Mouse (Mus musculus) ovary, postnatal 14 days (tissue): ENCODE measurements around the gene Ttc28.

Source experiments
- DNase-seq: peaks from one replicate; pipeline ENCODE4 v3.0.0; 2022; ENCODE audit warnings: low spot score

Gene Ttc28

GRCm38 (mm10) chr5:111049584-111049983 lies 170.0 kb downstream of the Ttc28 start:
- no peak for DNase-seq

GRCm38 (mm10) chr5:111050135-111050534 lies 170.5 kb downstream of the Ttc28 start:
- DNase-seq: no peak

GRCm38 (mm10) chr5:111054380-111054779 lies 174.8 kb downstream of the Ttc28 start:
- no peak for DNase-seq

- no peak for DNase-seq
Observed at GRCm38 (mm10) chr5:111054848-111055428, 175.3 kb downstream of the Ttc28 start.

GRCm38 (mm10) chr5:111055507-111055906 lies 175.9 kb downstream of the Ttc28 start:
- DNase-seq: no peak

- no peak for DNase-seq
Observed at GRCm38 (mm10) chr5:111057084-111057483, 177.5 kb downstream of the Ttc28 start.

- DNase-seq: no peak
Observed at GRCm38 (mm10) chr5:111058401-111059139, 179.0 kb downstream of the Ttc28 start.

- DNase-seq: no peak
Observed at GRCm38 (mm10) chr5:111059140-111059921, 179.7 kb downstream of the Ttc28 start.

GRCm38 (mm10) chr5:111060246-111060745 lies 180.7 kb downstream of the Ttc28 start:
- no peak for DNase-seq

- no peak for DNase-seq
Observed at GRCm38 (mm10) chr5:111063155-111063554, 183.6 kb downstream of the Ttc28 start.

GRCm38 (mm10) chr5:111063991-111064390 lies 184.4 kb downstream of the Ttc28 start:
- DNase-seq: no peak

- DNase-seq: no peak
Observed at GRCm38 (mm10) chr5:111065770-111066169, 186.2 kb downstream of the Ttc28 start.

- DNase-seq: no peak
Observed at GRCm38 (mm10) chr5:111069503-111069902, 189.9 kb downstream of the Ttc28 start.

GRCm38 (mm10) chr5:111069931-111070330 lies 190.3 kb downstream of the Ttc28 start:
- no peak for DNase-seq

- DNase-seq: no peak
Observed at GRCm38 (mm10) chr5:111070361-111070760, 190.8 kb downstream of the Ttc28 start.

- DNase-seq: no peak
Observed at GRCm38 (mm10) chr5:111073316-111073736, 193.7 kb downstream of the Ttc28 start.

GRCm38 (mm10) chr5:111074050-111074449 lies 194.4 kb downstream of the Ttc28 start:
- no peak for DNase-seq

GRCm38 (mm10) chr5:111075841-111076240 lies 196.2 kb downstream of the Ttc28 start:
- no peak for DNase-seq

- no peak for DNase-seq
Observed at GRCm38 (mm10) chr5:111077261-111077660, 197.7 kb downstream of the Ttc28 start.

- DNase-seq: no peak
Observed at GRCm38 (mm10) chr5:111080601-111081000, 201.0 kb downstream of the Ttc28 start.

- DNase-seq: no peak
Observed at GRCm38 (mm10) chr5:111085849-111086248, 206.2 kb downstream of the Ttc28 start.

- DNase-seq: no peak
Observed at GRCm38 (mm10) chr5:111096750-111097149, 217.1 kb downstream of the Ttc28 start.
